Mouse (Mus musculus) thymus, adult 2 months (tissue): ENCODE results near the gene 4930467E23Rik. TPM values are rescaled to one million over a fixed set of nuclear protein-coding genes. Genes with fewer than 3 reads are reported as not detected.
"Not testable (repeated sequence)": the region's sequence is repeated elsewhere in the genome, so short reads cannot be mapped to it uniquely, and the experiment has no call there.

ENCODE experiments used
- DNase-seq: peaks from one replicate; pipeline ENCODE4 v3.0.0; 2021
- H3K27ac ChIP-seq: fragments of 200-500 bp; 2 replicates; pipeline ENCODE4 v1.5.1; 2012; ENCODE audit warnings: low read length, control low read depth; ENCODE audit not compliant: control insufficient read depth, insufficient read depth
- H3K27me3 ChIP-seq: fragments of 200-500 bp; 2 replicates; pipeline ENCODE4 v1.6.1; 2012; ENCODE audit warnings: mild to moderate bottlenecking, low read length, moderate library complexity, mixed read lengths; ENCODE audit not compliant: control insufficient read depth, insufficient read depth
- H3K36me3 ChIP-seq: fragments of 200-500 bp; 2 replicates; pipeline ENCODE4 v1.6.1; 2012; ENCODE audit warnings: mild to moderate bottlenecking, low read length, moderate library complexity; ENCODE audit not compliant: control insufficient read depth, insufficient read depth
- H3K4me1 ChIP-seq: fragments of 200-500 bp; replicated peaks from 2 replicates; pipeline ENCODE4 v1.6.1; 2012; ENCODE audit warnings: low read length; ENCODE audit not compliant: control insufficient read depth, insufficient read depth
- H3K4me3 ChIP-seq: fragments of 200-500 bp; 2 replicates; pipeline ENCODE4 v1.5.1; 2012; ENCODE audit warnings: mild to moderate bottlenecking, low read length, control low read depth, moderate library complexity; ENCODE audit not compliant: control insufficient read depth, insufficient read depth
- WGBS: fragments of 180-500 bp; shearing (Covaris S2); methylation state at CpG from one replicate; pipeline ENCODE4 v1.1.7; 2018; 5-methylcytosine and 5-hydroxymethylcytosine counted together
- polyA plus RNA-seq: library from polyadenylated mRNA; depleted of rRNA; stranded (reverse); fragments of >200 nt; gene quantifications from 2 replicates; pipeline ENCODE4 v1.2.3, GENCODE M21; 2012

The 4930467E23Rik gene
- polyA plus RNA-seq, 1 experiment = not detected

DNA sequence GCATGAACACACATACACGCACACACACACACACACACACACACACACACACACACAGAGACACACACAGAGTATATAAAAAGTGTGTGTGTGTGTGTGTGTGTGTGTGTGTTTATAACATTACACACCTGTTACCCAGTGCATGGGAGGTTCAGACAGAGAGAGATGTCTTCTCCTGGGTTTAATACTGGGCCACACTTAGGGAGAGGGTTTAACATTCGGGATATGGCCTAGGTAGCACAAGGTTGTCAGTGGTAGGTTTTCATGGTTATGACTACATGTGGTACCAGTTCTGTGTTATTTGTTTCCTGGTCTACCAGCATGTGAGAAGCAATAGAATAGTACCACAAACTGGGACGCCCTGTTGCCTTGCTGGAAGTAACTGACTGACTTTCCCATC lies 25.6 kb downstream of the 4930467E23Rik start:
- DNase-seq, H3K27ac ChIP-seq, H3K27me3 ChIP-seq, H3K4me3 ChIP-seq, H3K4me1 ChIP-seq, H3K36me3 ChIP-seq: not testable (repeated sequence)
- 86% methylated on average over 3 of the region's 3 CpGs for WGBS

GRCm38 (mm10) chr8:19761660-19762059 lies 32.3 kb downstream of the 4930467E23Rik start:
- WGBS = 84% methylated on average over 5 of the region's 5 CpGs
- DNase-seq, H3K4me1 ChIP-seq, H3K27ac ChIP-seq, H3K36me3 ChIP-seq, H3K4me3 ChIP-seq, H3K27me3 ChIP-seq: not testable (repeated sequence)

DNA sequence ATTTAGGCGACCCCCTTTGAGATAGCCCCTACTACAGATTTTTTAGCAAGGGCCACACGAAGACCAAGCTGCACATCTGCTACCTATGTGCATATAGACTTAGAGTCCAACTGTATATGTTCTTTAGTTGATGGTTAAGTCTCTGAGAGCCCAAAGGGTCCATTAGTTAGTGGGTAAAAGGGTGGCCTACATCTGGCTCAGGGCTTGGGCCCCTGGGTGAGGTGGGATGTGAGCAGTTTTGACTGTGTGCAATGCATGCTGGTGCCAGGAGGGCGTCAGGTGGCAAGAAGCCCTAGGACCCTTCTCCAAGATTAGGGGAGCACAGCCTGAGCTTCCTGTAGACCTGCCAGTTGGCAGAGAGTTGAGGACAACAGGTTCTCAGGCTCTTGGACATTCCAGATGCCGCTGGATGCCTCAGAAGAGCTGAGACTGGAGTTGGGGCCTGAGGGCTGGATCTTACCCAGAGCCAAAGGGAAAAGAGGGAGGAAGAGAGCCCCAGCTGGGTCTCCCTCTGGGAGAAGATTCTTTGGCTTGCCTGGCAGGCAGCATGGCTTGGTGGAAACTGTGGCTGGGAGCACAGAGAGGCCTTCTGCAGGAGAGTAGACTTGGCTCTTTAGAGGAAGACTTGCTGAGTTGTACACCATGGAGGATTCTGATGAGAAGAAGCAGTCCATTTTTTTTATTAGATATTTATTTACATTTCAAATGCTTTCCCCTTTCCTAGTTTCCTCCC lies 33.6 kb downstream of the 4930467E23Rik start:
- H3K27me3 ChIP-seq, H3K4me1 ChIP-seq, DNase-seq, H3K4me3 ChIP-seq, H3K36me3 ChIP-seq, H3K27ac ChIP-seq: not testable (repeated sequence)
- WGBS = 79% methylated on average over 4 of the region's 4 CpGs

- H3K4me1 ChIP-seq, H3K4me3 ChIP-seq, H3K27me3 ChIP-seq, DNase-seq, H3K27ac ChIP-seq, H3K36me3 ChIP-seq: not testable (repeated sequence)
Measured at GRCm38 (mm10) chr8:19765531-19765930, 36.2 kb downstream of the 4930467E23Rik start.

DNA sequence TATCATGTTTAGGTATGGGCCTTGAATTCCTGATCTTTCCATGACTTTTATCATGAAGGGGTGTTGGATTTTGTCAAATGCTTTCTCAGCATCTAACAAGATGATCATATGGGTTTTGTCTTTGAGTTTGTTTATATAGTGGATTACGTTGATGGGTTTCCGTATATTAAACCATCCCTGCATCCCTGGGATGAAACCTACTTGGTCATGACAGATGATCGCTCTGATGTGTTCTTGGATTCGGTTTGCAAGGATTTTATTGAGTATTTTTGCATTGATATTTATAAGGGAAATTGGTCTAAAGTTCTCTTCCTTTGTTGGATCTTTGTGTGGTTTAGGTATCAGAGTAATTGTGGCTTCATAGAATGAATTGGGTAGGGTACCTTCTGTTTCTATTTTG lies 44.1 kb downstream of the 4930467E23Rik start:
- H3K27ac ChIP-seq, H3K27me3 ChIP-seq, DNase-seq, H3K4me3 ChIP-seq, H3K4me1 ChIP-seq, H3K36me3 ChIP-seq: not testable (repeated sequence)
- WGBS = 88% methylated on average over 4 of the region's 4 CpGs

DNA sequence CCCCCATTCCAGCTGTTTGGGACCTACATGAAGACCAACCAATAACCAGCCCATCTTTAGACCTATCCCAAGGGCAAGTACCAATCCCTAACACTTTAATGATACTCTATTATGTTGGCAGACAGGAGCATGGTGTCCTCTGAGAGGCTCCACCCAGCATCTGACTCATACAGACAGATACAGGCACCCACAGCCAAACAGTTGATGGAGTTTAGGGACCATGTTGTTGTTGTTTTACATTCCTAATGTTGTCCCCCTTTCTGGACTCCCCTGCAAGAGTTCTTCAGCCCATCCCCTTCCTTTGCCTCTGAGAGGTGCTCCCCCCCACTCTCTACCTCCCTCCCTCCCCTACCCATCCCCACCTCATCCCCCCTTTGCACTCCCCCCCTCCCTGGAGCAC lies 46.9 kb downstream of the 4930467E23Rik start:
- not testable (repeated sequence) for H3K36me3 ChIP-seq, H3K27ac ChIP-seq, H3K4me1 ChIP-seq, H3K27me3 ChIP-seq, DNase-seq, H3K4me3 ChIP-seq

- H3K27ac ChIP-seq, H3K27me3 ChIP-seq, H3K4me1 ChIP-seq, DNase-seq, H3K4me3 ChIP-seq, H3K36me3 ChIP-seq: not testable (repeated sequence)
- 44% methylated on average over 2 of the region's 2 CpGs for WGBS
Measured at GRCm38 (mm10) chr8:19777500-19777899, 48.1 kb downstream of the 4930467E23Rik start.

DNA sequence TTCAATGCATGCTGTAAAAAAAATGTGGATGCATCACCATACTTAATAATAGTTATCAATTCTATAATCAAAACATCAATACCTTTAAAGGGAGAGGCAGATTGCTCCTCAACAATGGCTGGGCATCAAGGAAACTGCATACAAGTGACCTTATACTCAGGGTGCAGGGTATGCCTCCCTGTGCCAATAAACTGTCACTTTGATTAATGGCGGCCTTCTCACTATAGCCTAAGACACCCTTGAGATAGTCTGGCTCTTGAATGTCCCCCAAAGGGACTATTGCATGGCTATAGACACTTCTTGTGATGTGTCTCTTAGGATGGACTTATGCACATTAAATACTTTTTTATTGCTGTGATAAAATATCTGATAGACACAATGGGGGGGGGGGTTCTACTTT lies 48.8 kb downstream of the 4930467E23Rik start:
- H3K4me1 ChIP-seq, H3K36me3 ChIP-seq, H3K27ac ChIP-seq, H3K4me3 ChIP-seq, H3K27me3 ChIP-seq, DNase-seq: not testable (repeated sequence)
- 63% methylated on average over 1 of the region's 1 CpGs for WGBS

- H3K36me3 ChIP-seq, H3K4me1 ChIP-seq, H3K27ac ChIP-seq, DNase-seq, H3K27me3 ChIP-seq, H3K4me3 ChIP-seq: not testable (repeated sequence)
- WGBS = 96% methylated on average over 8 of the region's 8 CpGs
Measured at GRCm38 (mm10) chr8:19778891-19779290, 49.5 kb downstream of the 4930467E23Rik start.

GRCm38 (mm10) chr8:19780212-19780611 lies 50.8 kb downstream of the 4930467E23Rik start:
- H3K4me3 ChIP-seq, H3K4me1 ChIP-seq, H3K27ac ChIP-seq, H3K27me3 ChIP-seq, H3K36me3 ChIP-seq, DNase-seq: not testable (repeated sequence)
- 98% methylated on average over 4 of the region's 4 CpGs for WGBS

- not testable (repeated sequence) for H3K36me3 ChIP-seq, H3K4me3 ChIP-seq, DNase-seq
Measured at GRCm38 (mm10) chr8:19780658-19781057, 51.3 kb downstream of the 4930467E23Rik start.

More at GRCm38 (mm10) chr8:19780658-19781057, 51.3 kb downstream of the 4930467E23Rik start:
- H3K4me1 ChIP-seq, H3K27me3 ChIP-seq, H3K27ac ChIP-seq: not testable (repeated sequence)
